Mouse (Mus musculus) embryonic fibroblast, embryonic 13.5 days (primary cell): ENCODE measurements around the gene Surf6. TPM values are rescaled to one million over a fixed set of nuclear protein-coding genes. Genes with fewer than 3 reads are reported as not detected.
"Not testable (repeated sequence)": the region's sequence is repeated elsewhere in the genome, so short reads cannot be mapped to it uniquely, and the experiment has no call there.

Source experiments
- H3K27ac ChIP-seq: 2 replicates; pipeline ENCODE4 v1.5.1; 2012; ENCODE audit warnings: low read length, control low read depth, inconsistent platforms; ENCODE audit not compliant: insufficient read depth
- H3K4me1 ChIP-seq: 2 replicates; pipeline ENCODE4 v1.6.1; 2011; ENCODE audit warnings: low read length; ENCODE audit not compliant: control insufficient read depth, insufficient read depth
- H3K4me3 ChIP-seq: 2 replicates; pipeline ENCODE4 v1.5.1; 2011; ENCODE audit warnings: mild to moderate bottlenecking, control low read depth, low read length; ENCODE audit not compliant: insufficient read depth
- CTCF ChIP-seq: IDR thresholded peaks from 2 replicates; pipeline ENCODE4 v1.5.1; 2011; ENCODE audit warnings: mild to moderate bottlenecking, control low read depth, low read length, moderate library complexity, borderline replicate concordance; ENCODE audit not compliant: insufficient read depth
- POLR2A ChIP-seq: IDR thresholded peaks from 2 replicates; pipeline ENCODE4 v1.6.1; 2011; ENCODE audit warnings: low read depth, mild to moderate bottlenecking, control low read depth, low read length, moderate library complexity
- polyA plus RNA-seq: library from polyadenylated mRNA; stranded (reverse); fragments of >200 nt; gene quantifications from 2 replicates; pipeline ENCODE4 v1.2.4, GENCODE M21; 2011; ENCODE audit warnings: low read depth; ENCODE audit not compliant: missing spikeins, insufficient read length

Surf6 gene
- polyA plus RNA-seq, 1 experiment = 23.3 TPM

GRCm38 (mm10) chr2:26905936-26906335, 3.3 kb upstream of the Surf6 start:
- TF ChIP-seq POLR2A (no peak), CTCF (no peak)
- no peak overlapping the region for H3K27ac ChIP-seq
- H3K4me1 ChIP-seq = peaks cover 9% of the 10 kb centered on the region; the same call in 1 of the 2 replicates
- no peak overlapping the region for H3K4me3 ChIP-seq

- Histone ChIP-seq H3K4me3 (peak overlapping the region; percentile 89), H3K27ac (peak overlapping the region; percentile 89), H3K4me1 (peaks cover 8% of the 10 kb centered on the region; the same call in 1 of the 2 replicates)
- TF ChIP-seq POLR2A (no peak), CTCF (no peak)
These were observed 632 bp upstream of the Surf6 start for GRCm38 (mm10) chr2:26903311-26903710.

- H3K4me3 ChIP-seq = peak overlapping the region; percentile 89
- TF ChIP-seq POLR2A = no peak
- no peak for TF ChIP-seq CTCF
- peaks cover 8% of the 10 kb centered on the region; the same call in 1 of the 2 replicates for H3K4me1 ChIP-seq
- H3K27ac ChIP-seq = peak overlapping the region; percentile 38; the same call in 1 of the 2 replicates
These were observed 762 bp downstream of the Surf6 start for GRCm38 (mm10) chr2:26901834-26902400.

- no peak overlapping the region for H3K4me3 ChIP-seq
These were observed 1.9 kb downstream of the Surf6 start for GRCm38 (mm10) chr2:26900731-26901130.

GRCm38 (mm10) chr2:26895898-26896297, 6.8 kb downstream of the Surf6 start:
- H3K27ac ChIP-seq = no peak overlapping the region
- peaks cover under 1% of the 10 kb centered on the region; the same call in 1 of the 2 replicates for H3K4me1 ChIP-seq
- no peak overlapping the region for H3K4me3 ChIP-seq
- TF ChIP-seq POLR2A (no peak), CTCF (no peak)

More at GRCm38 (mm10) chr2:26900731-26901130, 1.9 kb downstream of the Surf6 start:
- peaks cover 8% of the 10 kb centered on the region; the same call in 1 of the 2 replicates for H3K4me1 ChIP-seq
- H3K27ac ChIP-seq = peak overlapping the region; percentile 42; the same call in 1 of the 2 replicates
- TF ChIP-seq CTCF = no peak
- no peak for TF ChIP-seq POLR2A

- H3K4me1 ChIP-seq, H3K4me3 ChIP-seq, H3K27ac ChIP-seq: not testable (repeated sequence)
These were observed 16.5 kb downstream of the Surf6 start for GRCm38 (mm10) chr2:26886170-26886569.

GRCm38 (mm10) chr2:26885541-26885940, 17.1 kb downstream of the Surf6 start:
- H3K4me1 ChIP-seq = not testable (repeated sequence)

GRCm38 (mm10) chr2:26878571-26878970, 24.1 kb downstream of the Surf6 start:
- Histone ChIP-seq H3K4me3 (no peak overlapping the region), H3K27ac (no peak overlapping the region), H3K4me1 (no peaks in the 10 kb centered on the region)
- no peak for TF ChIP-seq POLR2A

More at GRCm38 (mm10) chr2:26885541-26885940, 17.1 kb downstream of the Surf6 start:
- H3K27ac ChIP-seq, H3K4me3 ChIP-seq: not testable (repeated sequence)

GRCm38 (mm10) chr2:26870666-26871065, 32.0 kb downstream of the Surf6 start:
- no peaks in the 10 kb centered on the region for H3K4me1 ChIP-seq
- H3K4me3 ChIP-seq = no peak overlapping the region
- no peak for TF ChIP-seq POLR2A
- TF ChIP-seq CTCF = no peak
- no peak overlapping the region for H3K27ac ChIP-seq

GRCm38 (mm10) chr2:26864879-26865278, 37.8 kb downstream of the Surf6 start, which contains the start of gene Abo:
Gene Abo (minus strand): TSS chr2:26864979.
- H3K4me1 ChIP-seq = no peaks in the 10 kb centered on the region
- no peak for TF ChIP-seq POLR2A
- no peak for TF ChIP-seq CTCF
- no peak within 1 kb of the TSS for H3K4me3 ChIP-seq
- no peak within 1 kb of the TSS for H3K27ac ChIP-seq

GRCm38 (mm10) chr2:26862856-26863255, 39.8 kb downstream of the Surf6 start:
- H3K4me1 ChIP-seq = no peaks in the 10 kb centered on the region
- H3K4me3 ChIP-seq = no peak overlapping the region
- H3K27ac ChIP-seq = no peak overlapping the region
- no peak for TF ChIP-seq CTCF
- TF ChIP-seq POLR2A = no peak
